Mouse (Mus musculus) B cell, adult 62 days (primary cell): ENCODE results near the gene Gm340. TPM values are rescaled to one million over a fixed set of nuclear protein-coding genes. Genes with fewer than 3 reads are reported as not detected.

Source experiments
- total RNA-seq: library from RNA; stranded (reverse); gene quantifications from 4 replicates; pipeline ENCODE4 v1.2.4, GENCODE M21; 2023

Gene Gm340
- 39.8 to 44.7 TPM (median 41.8 TPM) in 4 replicates for total RNA-seq

DNA sequence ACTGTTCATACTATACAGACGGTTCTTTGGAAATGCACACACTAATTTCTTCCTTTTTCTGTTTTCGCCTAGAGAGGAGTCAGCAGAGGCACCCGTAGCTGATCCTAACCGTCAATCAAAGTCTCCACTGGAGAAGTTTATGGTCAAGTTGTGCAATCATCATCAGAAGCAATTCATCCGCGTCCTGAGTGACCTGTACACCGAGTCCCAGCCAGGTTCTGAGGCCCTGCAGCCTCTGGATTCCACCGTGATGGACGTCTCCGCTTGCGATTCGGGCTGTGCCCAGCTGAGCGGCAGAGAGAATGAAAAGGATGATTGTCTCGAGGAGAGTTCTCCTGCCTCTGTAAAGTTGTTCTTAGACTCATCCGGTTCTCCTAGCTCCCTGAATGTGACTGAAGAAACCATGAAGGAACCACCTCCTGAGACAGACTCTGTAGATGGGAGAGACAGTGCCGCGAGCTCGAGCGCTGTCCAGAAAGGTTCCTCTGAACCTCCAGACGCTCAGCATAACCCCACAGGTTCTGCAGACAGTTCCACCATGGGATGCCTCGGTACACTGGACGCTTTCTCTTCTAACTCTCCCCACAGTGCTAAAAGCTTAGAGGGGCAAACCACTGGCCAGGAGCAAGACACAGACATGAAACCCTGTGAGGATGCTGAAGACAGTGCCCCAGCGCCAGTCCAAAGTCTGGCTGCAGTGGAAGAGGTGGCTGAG, at the start of gene Gm340:
Gm340 (plus strand) TSS at position 665 of the 715 bp plus-strand sequence.

Other genes with a start within 250 kb of the Gm340 start
- 295 to 326 TPM (median 324 TPM) in 4 replicates for gene Pik3ap1, start 197.3 kb upstream of the Gm340 start, total RNA-seq
- 34.2 to 39.5 TPM (median 39.1 TPM) in 4 replicates for gene Lcor, start 99.7 kb upstream of the Gm340 start, total RNA-seq
- gene Slit1, start 161.3 kb downstream of the Gm340 start, total RNA-seq, result 0.30 to 0.46 TPM (median 0.34 TPM) in 3 of 4 replicates, not detected in the other
- gene Arhgap19, start 219.7 kb downstream of the Gm340 start, total RNA-seq, result 2.8 to 5.1 TPM (median 3.2 TPM) in 4 replicates
- 35.5 to 40.5 TPM (median 37.3 TPM) in 4 replicates for gene Frat1, start 247.6 kb downstream of the Gm340 start, total RNA-seq